Mouse (Mus musculus) spleen, postnatal 10 days (tissue): ENCODE measurements around the gene Sulf2.

ENCODE experiments used
- DNase-seq, 2 experiments: peaks; one replicate each; pipeline ENCODE4 v3.0.0; 2021 to 2022; ENCODE audit warnings: low spot score in 2 of 2

Gene Sulf2

GRCm38 (mm10) chr2:166116704-166117103, 38.8 kb downstream of the Sulf2 start:
- DNase-seq, result no peak

- no peak for DNase-seq
Observed at GRCm38 (mm10) chr2:166116278-166116608, 39.2 kb downstream of the Sulf2 start.

GRCm38 (mm10) chr2:166115571-166116277, 39.7 kb downstream of the Sulf2 start:
- DNase-seq, result no peak

GRCm38 (mm10) chr2:166112986-166113385, 42.5 kb downstream of the Sulf2 start:
- DNase-seq, result no peak

GRCm38 (mm10) chr2:166111831-166112250, 43.6 kb downstream of the Sulf2 start:
- no peak for DNase-seq

GRCm38 (mm10) chr2:166111238-166111637, 44.2 kb downstream of the Sulf2 start:
- DNase-seq, result no peak

- no peak for DNase-seq
Observed at GRCm38 (mm10) chr2:166110764-166111163, 44.7 kb downstream of the Sulf2 start.

- DNase-seq, result peak; percentile 36 to 80
Observed at GRCm38 (mm10) chr2:166108326-166108725, 47.1 kb downstream of the Sulf2 start.

- DNase-seq, result no peak
Observed at GRCm38 (mm10) chr2:166107911-166108310, 47.6 kb downstream of the Sulf2 start.

- no peak for DNase-seq
Observed at GRCm38 (mm10) chr2:166106631-166107030, 48.8 kb downstream of the Sulf2 start.

- DNase-seq, result no peak
Observed at GRCm38 (mm10) chr2:166105911-166106310, 49.6 kb downstream of the Sulf2 start.

- no peak for DNase-seq
Observed at GRCm38 (mm10) chr2:166102893-166103292, 52.6 kb downstream of the Sulf2 start.

- DNase-seq, result no peak
Observed at GRCm38 (mm10) chr2:166100309-166101262, 54.9 kb downstream of the Sulf2 start.

GRCm38 (mm10) chr2:166098292-166098933, 57.0 kb downstream of the Sulf2 start:
- DNase-seq, result no peak

GRCm38 (mm10) chr2:166097443-166098291, 57.8 kb downstream of the Sulf2 start:
- peak in 1 of 2 experiments; percentile 53 for DNase-seq

GRCm38 (mm10) chr2:166096834-166097233, 58.6 kb downstream of the Sulf2 start:
- DNase-seq, result no peak

- no peak for DNase-seq
Observed at GRCm38 (mm10) chr2:166096300-166096699, 59.2 kb downstream of the Sulf2 start.

- no peak for DNase-seq
Observed at GRCm38 (mm10) chr2:166092412-166092811, 63.1 kb downstream of the Sulf2 start.

GRCm38 (mm10) chr2:166091599-166091998, 63.9 kb downstream of the Sulf2 start:
- DNase-seq, result no peak

- DNase-seq, result no peak
Observed at GRCm38 (mm10) chr2:166090131-166090581, 65.3 kb downstream of the Sulf2 start.

GRCm38 (mm10) chr2:166088991-166089390, 66.5 kb downstream of the Sulf2 start:
- DNase-seq, result no peak
